Mouse (Mus musculus): ENCODE measurements around the gene Rps10. TPM values are rescaled to one million over a fixed set of nuclear protein-coding genes. Genes with fewer than 3 reads are reported as not detected.

The Rps10 gene
- polyA plus RNA-seq (2017; shearing (Covaris generic)): 1,008 TPM

DNA sequence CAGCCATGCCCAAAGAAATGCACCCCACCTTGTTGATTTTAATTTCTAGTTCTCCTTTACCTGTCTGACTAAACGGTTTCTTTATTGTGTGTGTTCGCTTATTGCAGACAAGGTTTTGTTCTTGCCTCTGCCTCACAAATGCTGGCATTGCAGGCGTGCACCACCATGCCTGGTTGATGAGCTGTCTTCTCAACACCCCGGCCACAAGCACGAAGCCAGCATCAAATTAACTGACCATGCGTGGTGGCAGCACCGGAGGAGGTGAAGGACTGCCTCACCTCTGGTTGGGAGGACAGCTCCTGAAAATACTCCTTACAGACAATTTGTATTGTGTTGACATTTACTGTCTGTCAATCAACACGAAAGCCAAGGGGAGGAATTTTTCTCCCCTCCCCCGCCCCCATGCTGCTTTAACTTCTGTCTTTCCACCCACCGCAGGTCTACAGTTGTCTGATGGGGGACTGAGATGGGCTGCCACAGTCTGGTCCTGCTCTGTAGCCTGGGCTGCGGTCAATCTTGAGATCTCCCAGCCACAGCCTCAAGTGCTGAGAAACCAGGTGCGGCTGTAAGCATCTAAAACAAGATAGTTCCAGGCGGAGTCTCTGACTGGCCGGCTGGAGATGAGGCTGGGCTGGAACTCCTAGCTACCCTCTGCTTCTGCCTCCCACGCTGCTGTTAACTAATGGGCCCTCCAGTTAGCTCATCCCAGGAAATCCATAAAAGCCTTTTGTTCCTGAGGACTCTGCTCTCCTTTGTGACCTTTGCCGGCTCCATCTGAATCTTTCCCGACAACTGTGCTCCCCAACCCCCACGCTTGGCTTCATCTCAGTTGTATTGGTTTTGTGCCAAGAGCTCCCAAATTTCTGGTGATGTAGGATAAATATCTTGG lies at the start of gene Rps10:
Rps10 (minus strand) TSS at position 538 of the 889 bp plus-strand sequence.

GRCm38 (mm10) chr17:27655089-27656010 lies 18.9 kb upstream of the Rps10 start, which contains the start of gene Pacsin1:
TSS of gene Pacsin1 (plus strand) at chr17:27655509.

GRCm38 (mm10) chr17:27634871-27635574 lies 1.4 kb downstream of the Rps10 start, which contains the start of gene RPS10-NUDT3:
TSS of gene RPS10-NUDT3 (minus strand) at chr17:27635222.

DNA sequence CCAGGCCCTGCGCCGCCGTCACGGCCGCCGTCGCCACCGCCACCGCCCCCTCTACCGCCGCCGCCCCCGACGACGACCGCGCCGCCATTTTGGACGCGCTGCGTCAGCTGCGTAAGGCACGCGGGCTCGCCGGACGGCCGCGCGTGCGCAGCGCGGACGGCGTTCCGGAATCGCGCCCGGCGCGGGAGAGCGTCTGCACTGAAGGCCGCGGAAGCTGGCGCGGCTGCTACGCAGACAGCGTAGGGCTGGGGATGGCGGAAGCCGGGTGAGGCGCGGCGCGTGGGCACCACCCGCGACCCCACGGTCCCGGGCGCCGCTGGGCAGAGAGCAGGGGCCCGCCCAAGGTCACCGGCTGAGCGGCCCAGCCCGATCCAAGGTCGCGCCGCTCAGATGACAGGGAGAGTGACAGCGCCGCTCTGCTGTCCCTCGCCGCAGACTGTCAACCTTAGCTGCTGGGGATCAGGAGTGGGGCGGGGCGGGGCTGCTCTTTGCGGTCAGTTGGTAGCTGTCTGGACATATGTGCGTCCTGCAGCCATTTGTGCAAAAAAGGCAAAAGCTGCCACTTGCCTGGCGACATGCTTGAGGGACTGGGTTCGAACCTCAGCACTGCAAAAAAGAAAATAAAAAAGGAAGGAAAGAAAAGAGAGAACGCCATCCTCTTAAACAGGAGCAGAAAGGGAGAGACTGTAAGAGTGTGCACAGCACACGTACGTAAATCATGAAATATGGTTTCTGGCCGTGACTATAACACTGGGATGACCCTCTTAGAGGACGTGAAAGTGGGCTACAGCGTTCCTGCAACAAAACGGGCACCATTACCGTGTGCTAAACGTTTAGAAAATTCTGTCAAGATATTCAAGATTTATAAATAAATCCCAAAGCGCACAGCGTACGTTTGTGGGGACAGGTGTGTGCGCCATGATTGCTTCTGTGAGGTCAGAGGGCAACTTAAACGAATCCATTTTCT lies 12.8 kb downstream of the Rps10 start, which contains the start of gene Nudt3:
Nudt3 (minus strand) TSS at position 136 of the 967 bp plus-strand sequence.

Other genes with a start within 250 kb of the Rps10 start
- not detected for gene Grm4, start 115.3 kb downstream of the Rps10 start, polyA plus RNA-seq (2017; shearing (Covaris generic))
- 87.9 TPM for gene Hmga1, start 80.2 kb downstream of the Rps10 start, polyA plus RNA-seq (2017; shearing (Covaris generic))
- gene AI413582, start 70.9 kb downstream of the Rps10 start, polyA plus RNA-seq (2017; shearing (Covaris generic)): 170 TPM
- gene Nudt3, start 13.2 kb downstream of the Rps10 start, polyA plus RNA-seq (2017; shearing (Covaris generic)): 13.1 TPM
- gene RPS10-NUDT3, start 1.4 kb downstream of the Rps10 start, polyA plus RNA-seq (2017; shearing (Covaris generic)): not detected
- 77.6 TPM for gene Pacsin1, start 18.8 kb upstream of the Rps10 start, polyA plus RNA-seq (2017; shearing (Covaris generic))
- not detected for gene Spdef, start 92.3 kb upstream of the Rps10 start, polyA plus RNA-seq (2017; shearing (Covaris generic))
- 6.3 TPM for gene D17Wsu92e, start 184.0 kb upstream of the Rps10 start, polyA plus RNA-seq (2017; shearing (Covaris generic))
- gene Snrpc, start 201.5 kb upstream of the Rps10 start, polyA plus RNA-seq (2017; shearing (Covaris generic)): 193 TPM
- 3.3 TPM for gene Uhrf1bp1, start 219.8 kb upstream of the Rps10 start, polyA plus RNA-seq (2017; shearing (Covaris generic))